Mouse (Mus musculus) lung, postnatal 25 days (tissue): ENCODE results near the gene Nox4.

ENCODE experiments used
- DNase-seq: peaks from one replicate; pipeline ENCODE4 v3.0.0; 2022; ENCODE audit warnings: low spot score

Nox4 gene

GRCm38 (mm10) chr7:87374322-87374721, 128.4 kb downstream of the Nox4 start:
- DNase-seq: no peak

GRCm38 (mm10) chr7:87374935-87375334, 129.0 kb downstream of the Nox4 start:
- no peak for DNase-seq

- DNase-seq: no peak
Measured at GRCm38 (mm10) chr7:87397023-87397422, 151.1 kb downstream of the Nox4 start.

GRCm38 (mm10) chr7:87411373-87411772, 165.5 kb downstream of the Nox4 start:
- peak; percentile 1 for DNase-seq

- no peak for DNase-seq
Measured at GRCm38 (mm10) chr7:87413271-87413670, 167.4 kb downstream of the Nox4 start.
